Mouse (Mus musculus) midbrain, embryonic 11.5 days (tissue): ENCODE data around the gene Ywhah. TPM values are rescaled to one million over a fixed set of nuclear protein-coding genes. Genes with fewer than 3 reads are reported as not detected.
A peak's percentile ranks its signal among the peaks of the same experiment; 100 is the strongest.

ENCODE experiments used
- ATAC-seq: fragments of 200-750 bp; cut with Nextera tagmentation; 2 replicates; pipeline ENCODE4 v1.8.0; 2017; ENCODE audit warnings: moderate TSS enrichment, moderate library complexity; ENCODE audit not compliant: low FRiP score
- DNase-seq: peaks from one replicate; pipeline ENCODE4 v3.0.0; 2015; ENCODE audit warnings: low spot score; ENCODE audit errors: missing footprints
- H3K27ac ChIP-seq: fragments of 300-500 bp; sonication (generic); 2 replicates; pipeline ENCODE4 v1.5.1; 2014; ENCODE audit warnings: low read depth, low read length
- H3K27me3 ChIP-seq: fragments of 300-500 bp; sonication (generic); 2 replicates; pipeline ENCODE4 v1.6.1; 2014; ENCODE audit warnings: mild to moderate bottlenecking, low read length, moderate library complexity, mixed read lengths; ENCODE audit not compliant: control insufficient read depth, insufficient read depth
- H3K36me3 ChIP-seq: fragments of 300-500 bp; sonication (generic); 2 replicates; pipeline ENCODE4 v1.6.1; 2014; ENCODE audit warnings: mild to moderate bottlenecking, low read length, moderate library complexity, mixed read lengths; ENCODE audit not compliant: control insufficient read depth, insufficient read depth
- H3K4me1 ChIP-seq: fragments of 300-500 bp; sonication (generic); 2 replicates; pipeline ENCODE4 v1.6.1; 2014; ENCODE audit warnings: low read length; ENCODE audit not compliant: control insufficient read depth, insufficient read depth
- H3K4me2 ChIP-seq: fragments of 300-500 bp; sonication (generic); 2 replicates; pipeline ENCODE4 v1.6.1; 2014; ENCODE audit warnings: mild to moderate bottlenecking, moderate library complexity
- H3K4me3 ChIP-seq: fragments of 300-500 bp; sonication (generic); 2 replicates; pipeline ENCODE4 v1.5.1; 2014; ENCODE audit warnings: low read depth, low read length
- H3K9ac ChIP-seq: fragments of 300-500 bp; sonication (generic); 2 replicates; pipeline ENCODE4 v1.6.1; 2014; ENCODE audit warnings: low read length
- H3K9me3 ChIP-seq: fragments of 300-500 bp; sonication (generic); 2 replicates; pipeline ENCODE4 v1.6.1; 2016; ENCODE audit warnings: low read length; ENCODE audit not compliant: control insufficient read depth
- WGBS: fragments of 180-500 bp; shearing (Covaris S2); extraction: QIAGEN DNeasy Blood & Tissue Kit; methylation state at CpG from one replicate; pipeline ENCODE4 v1.1.7; 2014; 5-methylcytosine and 5-hydroxymethylcytosine counted together
- polyA plus RNA-seq: library from polyadenylated mRNA; unstranded; fragments of >200 nt; fragmentation: Nextera tagmentation; extraction: Ambion mirVana; gene quantifications from 2 replicates; pipeline ENCODE4 v1.2.1, GENCODE M21; 2014

Gene Ywhah
- polyA plus RNA-seq: 487 and 530 TPM in 2 replicates

GRCm38 (mm10) chr5:33018561-33019425 lies at the start of gene Ywhah:
TSS of gene Ywhah (plus strand) at chr5:33018816.
- Histone ChIP-seq H3K27me3 (no peaks in the 10 kb centered on the region), H3K9me3 (no peaks in the 10 kb centered on the region), H3K27ac (peak within 1 kb of the TSS; percentile 99), H3K36me3 (no peaks in the 10 kb centered on the region), H3K4me1 (peaks cover 17% of the 10 kb centered on the region), H3K4me2 (peak within 1 kb of the TSS; percentile 82), H3K4me3 (peak within 1 kb of the TSS; percentile 87), H3K9ac (peak within 1 kb of the TSS; percentile 97)
- ATAC-seq (peak; percentile 97), DNase-seq (peak; percentile 99)
- WGBS: under 1% methylated on average over 94 of the region's 121 CpGs

DNA sequence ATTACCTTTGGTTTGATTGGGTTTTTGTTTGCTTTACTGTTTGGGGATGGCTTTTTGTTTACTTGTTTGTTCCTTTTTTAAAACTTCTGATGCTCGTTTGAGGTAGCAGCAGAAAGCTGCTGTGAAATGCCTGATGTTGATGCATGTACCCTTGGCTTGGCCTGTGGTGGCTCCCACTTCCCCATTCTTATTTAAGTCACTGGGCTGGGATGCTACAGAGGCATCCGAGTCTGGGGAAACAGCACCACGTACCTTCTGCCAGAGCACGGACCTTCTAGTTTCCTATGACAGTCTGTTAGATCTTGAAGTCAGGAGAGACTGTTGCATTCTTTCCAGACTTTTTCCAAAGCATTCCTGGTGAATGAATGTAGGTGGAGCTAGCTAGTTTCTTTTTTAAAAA lies 42.1 kb upstream of the Ywhah start:
- no peaks in the 10 kb centered on the region for H3K9me3 ChIP-seq
- DNase-seq: no peak
- WGBS: 84% methylated on average over 4 of the region's 4 CpGs
- no peak for ATAC-seq
- H3K27me3 ChIP-seq: no peaks in the 10 kb centered on the region
- peaks cover 6% of the 10 kb centered on the region for H3K36me3 ChIP-seq
- no peak overlapping the region for H3K27ac ChIP-seq
- H3K9ac ChIP-seq: no peak overlapping the region
- no peak overlapping the region for H3K4me2 ChIP-seq
- H3K4me3 ChIP-seq: no peak overlapping the region
- H3K4me1 ChIP-seq: no peaks in the 10 kb centered on the region

DNA sequence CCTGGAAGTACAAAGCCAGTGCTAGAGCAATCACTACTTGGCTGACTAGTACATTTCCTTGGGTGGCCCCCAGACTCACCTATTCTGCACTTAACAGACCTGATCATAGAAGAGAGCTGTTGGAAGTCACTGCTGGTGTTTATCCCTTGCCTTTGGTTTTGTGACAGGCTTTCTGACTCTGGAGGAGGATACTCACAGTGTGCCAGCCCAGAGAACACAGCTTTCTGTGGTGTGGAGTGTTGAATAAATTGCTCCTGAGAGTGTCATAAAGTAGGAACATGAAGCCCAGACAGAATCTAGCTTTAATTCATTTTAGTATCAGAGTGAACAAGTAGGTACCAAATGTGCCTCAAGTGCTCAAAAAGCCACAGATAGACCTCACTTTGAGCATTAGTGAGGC lies 41.4 kb upstream of the Ywhah start:
- Histone ChIP-seq H3K36me3 (peaks cover 6% of the 10 kb centered on the region), H3K27ac (no peak overlapping the region), H3K9me3 (no peaks in the 10 kb centered on the region), H3K4me3 (no peak overlapping the region), H3K27me3 (no peaks in the 10 kb centered on the region), H3K4me1 (no peaks in the 10 kb centered on the region), H3K4me2 (no peak overlapping the region), H3K9ac (no peak overlapping the region)
- no peak for DNase-seq
- ATAC-seq: no peak

DNA sequence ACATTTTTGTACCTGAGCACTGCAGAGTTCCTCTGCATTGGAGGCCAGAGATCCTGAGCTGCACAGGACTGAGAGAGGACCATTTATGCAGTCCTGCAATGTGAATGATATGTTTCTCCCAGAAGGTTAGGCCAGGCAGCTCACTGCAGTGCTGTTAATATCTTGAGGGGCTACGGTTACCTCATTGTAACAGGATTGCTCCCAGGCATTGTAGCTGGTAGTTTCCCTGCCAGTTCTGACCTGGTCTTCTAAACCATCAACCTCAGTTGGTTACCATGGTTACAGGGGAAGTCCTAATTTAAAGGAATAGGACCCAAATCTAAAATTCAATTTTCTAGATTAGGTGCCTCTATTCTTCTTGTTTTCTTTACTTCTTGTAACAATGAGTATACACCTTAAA lies 33.2 kb upstream of the Ywhah start:
- ATAC-seq (no peak), DNase-seq (no peak)
- H3K36me3 ChIP-seq: peaks cover 15% of the 10 kb centered on the region
- H3K4me1 ChIP-seq: no peaks in the 10 kb centered on the region
- WGBS: 73% methylated on average over 1 of the region's 1 CpGs
- H3K9ac ChIP-seq: no peak overlapping the region
- no peak overlapping the region for H3K27ac ChIP-seq
- no peaks in the 10 kb centered on the region for H3K27me3 ChIP-seq
- no peaks in the 10 kb centered on the region for H3K9me3 ChIP-seq
- no peak overlapping the region for H3K4me3 ChIP-seq
- no peak overlapping the region for H3K4me2 ChIP-seq

GRCm38 (mm10) chr5:32987873-32988272 lies 30.7 kb upstream of the Ywhah start:
- Histone ChIP-seq H3K9me3 (no peaks in the 10 kb centered on the region), H3K27me3 (no peaks in the 10 kb centered on the region), H3K9ac (no peak overlapping the region), H3K4me1 (no peaks in the 10 kb centered on the region), H3K36me3 (peaks cover 7% of the 10 kb centered on the region; the same call in 1 of the 2 replicates), H3K4me2 (no peak overlapping the region), H3K4me3 (no peak overlapping the region), H3K27ac (no peak overlapping the region)
- WGBS: 75% methylated on average over 1 of the region's 1 CpGs
- DNase-seq: no peak
- no peak for ATAC-seq

GRCm38 (mm10) chr5:32989959-32990640 lies 28.5 kb upstream of the Ywhah start:
- no peak for DNase-seq
- H3K4me3 ChIP-seq: no peak overlapping the region
- WGBS: 85% methylated on average over 13 of the region's 13 CpGs

DNA sequence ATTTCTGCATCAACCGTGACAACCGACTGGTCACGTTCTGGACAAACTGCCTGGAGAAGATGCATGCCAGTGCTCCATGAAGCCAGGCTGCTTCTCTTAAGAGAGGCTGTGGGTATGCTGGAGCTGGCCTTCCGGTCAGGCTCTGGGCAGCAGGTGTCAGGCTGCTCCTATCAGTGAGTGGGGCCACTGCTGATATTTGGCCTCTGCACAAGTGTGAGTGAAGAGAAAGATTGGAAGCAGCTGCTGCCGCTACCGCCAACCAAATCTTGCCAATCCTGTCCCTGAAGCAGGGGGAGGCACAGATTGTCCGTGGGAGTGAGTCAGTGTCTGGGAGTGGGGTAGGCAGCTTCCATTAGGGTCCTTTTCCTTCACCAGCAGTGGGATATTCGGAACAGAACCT lies 27.5 kb upstream of the Ywhah start:
- Histone ChIP-seq H3K9ac (no peak overlapping the region), H3K4me1 (no peaks in the 10 kb centered on the region), H3K27ac (no peak overlapping the region), H3K9me3 (no peaks in the 10 kb centered on the region), H3K36me3 (no peaks in the 10 kb centered on the region), H3K27me3 (no peaks in the 10 kb centered on the region), H3K4me3 (no peak overlapping the region), H3K4me2 (no peak overlapping the region)
- DNase-seq: no peak
- no peak for ATAC-seq
- 83% methylated on average over 8 of the region's 8 CpGs for WGBS

More at GRCm38 (mm10) chr5:32989959-32990640, 28.5 kb upstream of the Ywhah start:
- no peak overlapping the region for H3K27ac ChIP-seq
- no peak overlapping the region for H3K4me2 ChIP-seq
- H3K4me1 ChIP-seq: no peaks in the 10 kb centered on the region
- ATAC-seq: no peak
- no peaks in the 10 kb centered on the region for H3K36me3 ChIP-seq
- H3K9ac ChIP-seq: no peak overlapping the region
- H3K9me3 ChIP-seq: no peaks in the 10 kb centered on the region
- no peaks in the 10 kb centered on the region for H3K27me3 ChIP-seq

DNA sequence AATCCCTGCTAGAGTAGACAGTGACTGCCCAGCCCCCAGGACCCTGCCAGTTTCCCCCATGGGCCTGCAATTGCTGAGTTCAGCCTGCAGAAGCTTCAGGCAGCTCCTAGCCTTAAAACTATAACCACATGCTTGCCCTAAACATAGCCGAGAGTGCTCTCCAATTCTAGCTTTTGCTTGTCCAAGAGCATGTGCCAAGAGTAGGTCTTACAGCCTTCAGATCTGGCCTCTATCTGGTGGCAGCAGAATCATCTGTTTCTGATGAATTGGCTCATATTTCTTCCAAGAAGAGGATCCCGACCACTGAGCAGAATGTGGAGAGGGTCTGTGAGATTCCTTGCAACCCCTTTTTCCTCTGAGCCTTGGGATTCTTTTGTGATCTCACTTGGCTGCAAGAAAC lies 24.1 kb upstream of the Ywhah start:
- 72% methylated on average over 2 of the region's 2 CpGs for WGBS
- no peak for DNase-seq
- Histone ChIP-seq H3K9ac (no peak overlapping the region), H3K9me3 (no peaks in the 10 kb centered on the region), H3K27ac (no peak overlapping the region), H3K4me3 (no peak overlapping the region), H3K4me2 (no peak overlapping the region), H3K36me3 (no peaks in the 10 kb centered on the region), H3K4me1 (peaks cover 3% of the 10 kb centered on the region; the same call in 1 of the 2 replicates), H3K27me3 (no peaks in the 10 kb centered on the region)
- no peak for ATAC-seq

- 79% methylated on average over 4 of the region's 4 CpGs for WGBS
- H3K36me3 ChIP-seq: no peaks in the 10 kb centered on the region
- no peak overlapping the region for H3K27ac ChIP-seq
- no peak overlapping the region for H3K4me2 ChIP-seq
- ATAC-seq (no peak), DNase-seq (no peak)
- no peak overlapping the region for H3K4me3 ChIP-seq
- no peaks in the 10 kb centered on the region for H3K27me3 ChIP-seq
- no peak overlapping the region for H3K9ac ChIP-seq
- peaks cover 3% of the 10 kb centered on the region; the same call in 1 of the 2 replicates for H3K4me1 ChIP-seq
- H3K9me3 ChIP-seq: no peaks in the 10 kb centered on the region
Observed at GRCm38 (mm10) chr5:32995756-32996155, 22.9 kb upstream of the Ywhah start.
